Mouse (Mus musculus): ENCODE measurements around the gene Avl9. TPM values are rescaled to one million over a fixed set of nuclear protein-coding genes. Genes with fewer than 3 reads are reported as not detected.

The Avl9 gene
- polyA plus RNA-seq, 1 experiment from 2014 or later, result 16.1 TPM

- Histone ChIP-seq H3K9me3 (no peaks in the 10 kb centered on the region), H3K27ac (replicated peaks) (peak within 1 kb of the TSS; percentile 99), H3K4me1 (peaks cover 22% of the 10 kb centered on the region), H3K36me3 (replicated peaks) (peaks cover 15% of the 10 kb centered on the region), H3K27me3 (replicated peaks; ENCODE audit: low read depth, poor library complexity, severe bottlenecking) (no peaks in the 10 kb centered on the region), H3K4me3 (peak within 1 kb of the TSS; percentile 86)
- under 1% methylated on average over 98 of the region's 98 CpGs for WGBS
- peak; percentile 95 for DNase-seq (ENCODE audit: low spot score)
These were observed 82.8 kb downstream of the Avl9 start, which contains the start of gene Kbtbd2 for GRCm38 (mm10) chr6:56797311-56798151. Gene Kbtbd2 (minus strand): TSS chr6:56797813.

- WGBS, result 22% methylated on average over 8 of the region's 8 CpGs
- DNase-seq (ENCODE audit: low spot score), result no peak
These were observed 83.4 kb downstream of the Avl9 start for GRCm38 (mm10) chr6:56798152-56798465.

DNA sequence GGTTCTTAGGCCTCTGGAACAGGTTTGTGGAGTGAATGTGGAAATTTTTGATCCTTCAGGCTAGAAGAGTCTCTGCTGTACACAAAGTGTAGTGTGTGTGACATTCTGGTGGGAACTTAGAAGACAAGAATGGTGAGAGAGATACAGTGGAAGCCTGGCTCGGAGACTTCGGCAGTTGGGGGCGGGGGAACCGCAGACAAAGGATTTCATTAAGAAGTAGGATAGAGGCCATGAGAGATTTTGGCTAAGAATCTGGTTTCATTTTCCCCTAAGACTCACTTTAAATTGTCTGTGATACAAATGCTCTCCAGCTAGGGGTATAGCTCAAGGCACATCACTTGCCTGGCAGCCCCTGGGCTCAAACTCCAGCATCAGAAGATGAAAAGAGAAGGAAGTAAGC lies 90.3 kb downstream of the Avl9 start:
- DNase-seq (ENCODE audit: low spot score), result no peak
- Histone ChIP-seq H3K36me3 (replicated peaks) (no peaks in the 10 kb centered on the region), H3K9me3 (no peaks in the 10 kb centered on the region), H3K4me3 (no peak overlapping the region), H3K4me1 (no peaks in the 10 kb centered on the region), H3K27ac (replicated peaks) (no peak overlapping the region), H3K27me3 (replicated peaks; ENCODE audit: low read depth, poor library complexity, severe bottlenecking) (no peaks in the 10 kb centered on the region)
- 82% methylated on average over 4 of the region's 4 CpGs for WGBS

More at GRCm38 (mm10) chr6:56798152-56798465, 83.4 kb downstream of the Avl9 start:
- Histone ChIP-seq H3K4me1 (peaks cover 22% of the 10 kb centered on the region), H3K27ac (replicated peaks) (peak overlapping the region; percentile 99), H3K36me3 (replicated peaks) (peaks cover 9% of the 10 kb centered on the region), H3K27me3 (replicated peaks; ENCODE audit: low read depth, poor library complexity, severe bottlenecking) (no peaks in the 10 kb centered on the region), H3K4me3 (peak overlapping the region; percentile 86), H3K9me3 (no peaks in the 10 kb centered on the region)

DNA sequence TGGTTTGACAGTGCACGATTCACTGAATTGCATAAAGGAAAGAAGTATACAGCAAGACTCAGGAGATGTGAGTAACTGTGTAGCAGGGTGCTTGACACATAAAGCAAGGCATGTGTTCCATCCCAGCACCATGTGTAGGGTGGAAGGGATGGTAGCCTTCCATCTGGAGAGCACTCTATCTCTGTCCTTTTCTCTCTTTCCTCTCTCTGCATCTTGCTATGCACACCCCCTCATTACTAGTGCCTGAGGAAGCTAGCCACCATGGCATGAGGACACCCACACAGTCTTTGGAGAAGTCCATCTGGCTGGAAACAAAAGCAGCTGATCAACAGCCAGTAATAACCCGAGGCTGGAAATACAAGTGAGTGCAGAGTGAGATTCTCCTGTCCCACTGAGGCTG lies 91.5 kb downstream of the Avl9 start:
- Histone ChIP-seq H3K27ac (replicated peaks) (no peak overlapping the region), H3K4me1 (no peaks in the 10 kb centered on the region), H3K4me3 (no peak overlapping the region), H3K36me3 (replicated peaks) (no peaks in the 10 kb centered on the region), H3K27me3 (replicated peaks; ENCODE audit: low read depth, poor library complexity, severe bottlenecking) (no peaks in the 10 kb centered on the region), H3K9me3 (no peaks in the 10 kb centered on the region)
- WGBS, result 74% methylated on average over 2 of the region's 2 CpGs
- no peak for DNase-seq (ENCODE audit: low spot score)

DNA sequence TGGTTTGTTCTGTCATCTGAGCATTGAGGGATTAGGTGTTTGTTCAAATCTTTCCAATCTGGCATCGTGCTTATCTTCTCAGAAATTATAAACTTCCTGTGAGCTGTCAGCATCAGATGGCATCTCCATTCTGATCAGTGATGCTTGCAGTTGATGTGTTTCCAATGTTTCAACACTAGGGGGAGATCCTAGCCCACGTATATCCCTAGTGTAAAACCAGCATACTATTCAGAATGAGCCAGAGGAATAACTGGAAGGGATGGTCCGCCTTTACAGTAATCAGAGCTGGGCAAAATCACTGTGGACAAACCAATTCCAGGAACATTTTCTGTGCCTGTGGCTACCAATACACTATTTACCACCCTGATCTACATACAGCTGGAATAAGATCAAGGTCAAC lies 94.0 kb downstream of the Avl9 start:
- Histone ChIP-seq H3K27me3 (replicated peaks; ENCODE audit: low read depth, poor library complexity, severe bottlenecking) (no peaks in the 10 kb centered on the region), H3K36me3 (replicated peaks) (no peaks in the 10 kb centered on the region), H3K27ac (replicated peaks) (no peak overlapping the region), H3K9me3 (no peaks in the 10 kb centered on the region), H3K4me1 (0 out of 2 replicates have a peak, but pooled peaks cover 3% of the 10 kb centered on the region), H3K4me3 (no peak overlapping the region)
- WGBS, result 19% methylated on average over 3 of the region's 3 CpGs
- DNase-seq (ENCODE audit: low spot score), result peak; percentile 14

Other genes with a start within 250 kb of the Avl9 start
- gene Pde1c, start 145.8 kb upstream of the Avl9 start, polyA plus RNA-seq (2016; fragmentation: Nextera tagmentation; extraction: Ambion mirVana), result 2.7 and 3.5 TPM in 2 replicates
- 199 and 209 TPM in 2 replicates for gene Lsm5, start 10.2 kb upstream of the Avl9 start, polyA plus RNA-seq (2016; fragmentation: Nextera tagmentation; extraction: Ambion mirVana)
- gene Kbtbd2, start 82.9 kb downstream of the Avl9 start, polyA plus RNA-seq (2016; fragmentation: Nextera tagmentation; extraction: Ambion mirVana), result 39.4 and 39.6 TPM in 2 replicates
- 72.8 and 73.9 TPM in 2 replicates for gene Fkbp9, start 117.2 kb downstream of the Avl9 start, polyA plus RNA-seq (2016; fragmentation: Nextera tagmentation; extraction: Ambion mirVana)
- 57.4 and 57.9 TPM in 2 replicates for gene Nt5c3, start 209.0 kb downstream of the Avl9 start, polyA plus RNA-seq (2016; fragmentation: Nextera tagmentation; extraction: Ambion mirVana)
- gene Vmn1r4, start 209.1 kb downstream of the Avl9 start, polyA plus RNA-seq (2016; fragmentation: Nextera tagmentation; extraction: Ambion mirVana), result 0.30 and 0.37 TPM in 2 replicates

Measured in embryonic facial prominence, embryonic 10.5 days (tissue).